Mouse (Mus musculus): ENCODE results near the gene Echs1. TPM values are rescaled to one million over a fixed set of nuclear protein-coding genes. Genes with fewer than 3 reads are reported as not detected.

The Echs1 gene
- polyA plus RNA-seq (2017; shearing (Covaris generic)), result 70.5 TPM

DNA sequence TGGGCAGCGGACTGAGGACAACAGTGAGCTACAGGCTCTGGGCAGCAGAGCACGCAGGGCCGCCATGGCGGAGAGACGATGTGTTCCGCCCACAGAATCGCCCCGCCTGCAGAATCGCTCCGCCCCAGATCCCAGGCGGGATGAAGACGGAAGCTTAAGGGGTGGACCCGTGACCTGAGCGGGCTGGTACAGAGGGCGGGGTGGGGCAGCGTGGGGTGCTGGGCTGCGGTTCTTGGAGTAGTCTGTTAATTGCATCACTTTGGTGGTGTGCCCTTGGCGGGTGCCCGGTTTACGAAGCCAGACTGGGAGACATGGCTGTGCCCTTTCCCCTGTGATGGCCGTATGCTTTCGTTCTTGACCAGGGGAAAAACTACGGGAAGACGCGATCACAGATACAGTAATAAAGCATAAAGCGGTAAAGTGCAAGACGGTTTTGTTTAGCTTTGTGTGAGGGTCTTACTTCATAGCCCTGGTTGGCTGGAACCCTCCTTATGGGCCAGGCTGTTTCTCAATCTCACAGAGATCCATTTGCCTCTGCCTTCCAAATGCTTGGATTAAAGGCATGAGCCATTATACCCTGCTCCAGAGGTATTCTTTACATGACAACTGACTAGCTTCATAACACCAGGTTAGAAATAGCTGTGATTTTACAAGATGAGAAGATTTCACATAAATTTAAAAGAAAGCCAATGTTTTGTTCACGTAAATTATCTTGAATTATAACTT lies at the start of gene Echs1:
Gene Echs1 (minus strand): TSS at position 148 of the 726 bp plus-strand sequence.

DNA sequence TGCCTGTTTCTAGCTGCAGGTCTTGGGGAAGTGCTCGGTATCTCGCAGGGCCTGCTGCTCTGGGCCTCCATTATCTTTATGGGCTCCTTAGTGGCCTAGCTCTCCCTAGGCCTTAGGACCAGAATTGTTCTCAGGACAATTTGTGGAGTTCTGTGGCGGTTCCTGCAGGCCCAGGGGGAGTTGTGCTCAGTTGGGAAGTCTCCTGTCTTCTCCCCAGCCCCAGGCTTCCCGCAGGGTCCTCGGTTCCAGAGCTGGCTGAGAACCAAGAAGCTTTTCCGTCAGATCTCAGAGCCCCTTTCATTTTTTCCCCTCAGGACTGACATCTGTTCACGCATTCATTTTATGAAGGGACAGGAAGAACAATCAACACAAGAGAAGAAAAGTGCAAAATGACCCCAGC lies 48.4 kb upstream of the Echs1 start, which contains the start of gene Olfr522:
Gene Olfr522 (minus strand): TSS at position 101 of the 400 bp plus-strand sequence.

GRCm38 (mm10) chr7:140154218-140154927 lies 38.1 kb upstream of the Echs1 start, which contains the start of gene Sprn:
TSS of gene Sprn (minus strand) at chr7:140154877.

DNA sequence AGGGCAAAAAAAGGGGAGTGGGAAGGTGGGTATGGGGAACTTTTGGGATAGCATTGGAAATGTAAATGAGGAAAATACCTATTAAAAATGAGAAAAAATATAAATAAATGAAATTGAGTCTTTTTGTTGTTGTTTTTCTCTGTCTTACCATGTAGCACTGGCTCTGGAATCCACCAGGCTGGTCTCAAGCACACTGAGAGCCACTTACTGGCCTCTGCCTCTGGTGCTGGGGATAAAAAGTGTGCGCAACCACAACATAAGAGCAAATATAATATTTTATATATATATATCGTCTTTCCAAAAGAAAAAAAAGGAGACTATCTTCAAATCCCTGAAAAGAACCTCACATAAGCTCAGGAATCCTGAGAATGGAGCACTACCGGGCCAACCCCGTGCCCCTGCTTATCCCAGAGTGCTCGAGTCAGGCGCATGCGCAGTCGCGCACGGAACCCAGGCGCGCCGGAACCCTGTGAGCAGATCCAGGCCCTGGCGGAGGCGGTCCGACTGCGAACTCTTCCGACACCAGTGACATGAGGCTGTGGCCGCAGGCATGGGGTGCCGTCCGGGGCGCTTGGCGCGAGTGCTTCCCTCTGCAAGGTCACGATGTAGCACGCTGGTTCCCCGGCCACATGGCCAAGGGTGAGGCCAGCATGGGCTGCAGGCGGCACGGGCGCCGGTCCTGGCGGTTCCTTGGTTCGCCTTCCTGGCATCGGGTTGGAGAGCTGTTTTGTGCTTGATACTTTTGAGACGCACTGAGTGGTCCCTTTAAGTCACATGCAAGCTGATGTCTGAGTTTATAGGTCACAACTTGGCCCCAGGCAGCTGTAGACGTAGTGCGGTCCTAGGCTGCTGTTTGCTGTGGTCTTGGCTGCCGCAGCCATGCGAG lies 21.1 kb upstream of the Echs1 start, which contains the start of gene Mtg1:
Gene Mtg1 (plus strand): TSS at position 430 of the 886 bp plus-strand sequence.

GRCm38 (mm10) chr7:140115583-140116328 lies 520 bp downstream of the Echs1 start, which contains the start of gene Paox:
TSS of gene Paox (plus strand) at chr7:140115799.

DNA sequence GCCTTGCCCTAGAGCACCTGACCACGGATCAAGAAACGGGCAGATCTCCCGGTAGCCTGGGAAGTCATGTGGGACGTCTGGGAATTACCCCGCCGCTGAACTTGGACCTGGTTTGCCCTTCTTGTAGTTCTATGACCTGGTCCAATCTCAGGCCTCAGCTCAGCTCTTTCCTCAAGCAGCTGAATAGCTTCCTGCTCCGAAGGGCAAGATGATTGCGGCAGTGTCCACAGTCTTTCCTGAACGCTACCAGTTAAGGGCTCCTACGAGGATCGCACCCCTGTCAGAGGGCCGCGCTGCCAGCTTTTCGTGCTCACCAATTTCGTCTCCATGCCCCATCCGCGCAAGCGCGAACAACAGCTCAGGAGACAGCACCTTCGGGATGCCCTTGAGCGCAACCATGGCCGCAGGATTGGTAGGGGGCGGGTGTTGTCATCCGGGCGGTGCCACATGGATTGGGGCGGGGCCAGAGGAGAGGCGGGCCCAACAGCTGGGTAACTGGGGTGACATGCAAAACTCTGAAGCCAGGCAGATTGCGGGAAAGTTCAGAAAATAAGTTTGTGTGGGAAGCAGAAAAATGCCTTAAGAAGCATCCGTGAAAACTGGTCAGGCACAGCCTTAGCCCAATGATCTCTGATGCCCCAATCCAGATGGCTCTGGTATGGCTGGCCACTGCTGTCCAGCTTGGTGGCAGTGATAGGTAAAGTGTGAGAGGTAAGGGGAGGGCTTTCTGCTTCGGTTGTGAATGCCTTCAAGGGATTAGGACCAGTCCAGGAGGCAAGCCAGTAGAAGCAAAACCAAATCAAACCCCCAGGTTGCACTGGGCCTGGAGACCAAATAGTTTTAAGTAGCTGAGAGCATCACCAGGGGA lies 14.0 kb downstream of the Echs1 start, which contains the start of gene Fuom:
Gene Fuom (minus strand): TSS at position 449 of the 868 bp plus-strand sequence.

DNA sequence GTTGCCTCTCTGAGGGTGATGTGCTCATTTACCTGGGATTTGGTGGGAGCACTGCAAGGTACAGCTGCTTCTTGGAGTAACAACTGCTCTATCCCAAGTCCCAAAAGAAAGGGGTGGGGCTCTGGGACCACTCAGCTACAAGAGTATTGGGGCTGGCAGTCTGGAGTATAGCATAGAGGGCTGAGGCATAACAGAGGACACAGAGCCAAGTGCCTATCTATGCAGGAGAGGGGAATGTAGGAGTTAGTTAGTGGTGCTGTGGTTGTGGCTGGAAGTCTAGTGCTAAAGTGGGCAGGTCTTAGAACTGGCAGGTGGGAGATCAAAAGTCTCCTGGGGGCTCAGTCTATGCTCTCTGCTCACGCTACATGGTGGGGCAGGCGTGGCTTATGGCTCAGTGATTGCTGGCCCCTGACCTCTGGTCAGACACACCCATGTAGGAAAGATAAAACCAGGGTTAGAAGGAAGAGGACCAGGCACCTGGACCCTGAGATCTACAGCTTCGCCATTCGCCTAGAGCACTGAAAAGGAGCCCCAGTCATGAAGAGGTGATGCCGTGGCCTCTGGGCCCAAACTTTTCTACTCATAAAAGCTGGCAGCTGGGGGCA lies 23.2 kb downstream of the Echs1 start, which contains the start of gene Prap1:
Gene Prap1 (plus strand): TSS at position 472 of the 605 bp plus-strand sequence.

GRCm38 (mm10) chr7:140082242-140082678 lies 34.0 kb downstream of the Echs1 start, which contains the start of gene Caly:
TSS of gene Caly (minus strand) at chr7:140082548.

Other genes starting within 250 kb of the Echs1 start
- 0.48 TPM for gene Kndc1, start 221.8 kb downstream of the Echs1 start, polyA plus RNA-seq (2017; shearing (Covaris generic))
- gene Utf1, start 172.7 kb downstream of the Echs1 start, polyA plus RNA-seq (2017; shearing (Covaris generic)), result 2.8 TPM
- gene 6430531B16Rik, start 137.7 kb downstream of the Echs1 start, polyA plus RNA-seq (2017; shearing (Covaris generic)), result 0.66 TPM
- gene Adam8, start 123.9 kb downstream of the Echs1 start, polyA plus RNA-seq (2017; shearing (Covaris generic)), result 14.4 TPM
- 51.3 TPM for gene Zfp511, start 80.1 kb downstream of the Echs1 start, polyA plus RNA-seq (2017; shearing (Covaris generic))
- gene Tubgcp2, start 79.8 kb downstream of the Echs1 start, polyA plus RNA-seq (2017; shearing (Covaris generic)), result 45.6 TPM
- gene Msx3, start 67.4 kb downstream of the Echs1 start, polyA plus RNA-seq (2017; shearing (Covaris generic)), result not detected
- gene Caly, start 33.9 kb downstream of the Echs1 start, polyA plus RNA-seq (2017; shearing (Covaris generic)), result not detected
- gene Prap1, start 23.1 kb downstream of the Echs1 start, polyA plus RNA-seq (2017; shearing (Covaris generic)), result not detected
- 14.9 TPM for gene Fuom, start 14.0 kb downstream of the Echs1 start, polyA plus RNA-seq (2017; shearing (Covaris generic))
- gene Paox, start 677 bp downstream of the Echs1 start, polyA plus RNA-seq (2017; shearing (Covaris generic)), result 2.4 TPM
- gene Mtg1, start 21.1 kb upstream of the Echs1 start, polyA plus RNA-seq (2017; shearing (Covaris generic)), result 45.8 TPM
- not detected for gene Sprn, start 38.4 kb upstream of the Echs1 start, polyA plus RNA-seq (2017; shearing (Covaris generic))
- not detected for gene Olfr522, start 48.3 kb upstream of the Echs1 start, polyA plus RNA-seq (2017; shearing (Covaris generic))
- gene Olfr523, start 56.7 kb upstream of the Echs1 start, polyA plus RNA-seq (2017; shearing (Covaris generic)), result not detected
- gene Olfr524, start 89.5 kb upstream of the Echs1 start, polyA plus RNA-seq (2017; shearing (Covaris generic)), result not detected
- gene Cd163l1, start 101.8 kb upstream of the Echs1 start, polyA plus RNA-seq (2017; shearing (Covaris generic)), result 0.15 TPM
- gene 5830411N06Rik, start 130.8 kb upstream of the Echs1 start, polyA plus RNA-seq (2017; shearing (Covaris generic)), result 1.7 TPM
- gene Olfr525, start 204.4 kb upstream of the Echs1 start, polyA plus RNA-seq (2017; shearing (Covaris generic)), result 0.17 TPM
- gene Olfr527, start 217.5 kb upstream of the Echs1 start, polyA plus RNA-seq (2017; shearing (Covaris generic)), result not detected
- 0.20 TPM for gene Olfr60, start 245.2 kb upstream of the Echs1 start, polyA plus RNA-seq (2017; shearing (Covaris generic))

All from CD4-positive, CD25-positive, alpha-beta regulatory T cell, adult 9 weeks (primary cell).